Mouse (Mus musculus) midbrain, postnatal 0 days (tissue): ENCODE measurements around the gene Tmbim6. TPM values are rescaled to one million over a fixed set of nuclear protein-coding genes. Genes with fewer than 3 reads are reported as not detected.

ENCODE experiments used
- ATAC-seq: fragments of 200-750 bp; cut with Nextera tagmentation; 2 replicates; pipeline ENCODE4 v1.8.0; 2017; ENCODE audit warnings: moderate number of reproducible peaks, mild to moderate bottlenecking, moderate TSS enrichment, moderate library complexity; ENCODE audit not compliant: low FRiP score
- DNase-seq: peaks from one replicate; pipeline ENCODE4 v3.0.0-alpha.2; 2015; ENCODE audit warnings: low spot score
- H3K27ac ChIP-seq: fragments of 300-500 bp; sonication (generic); 2 replicates; pipeline ENCODE4 v1.5.1; 2014; ENCODE audit warnings: low read depth, mild to moderate bottlenecking, low read length, mixed read lengths
- H3K27me3 ChIP-seq: fragments of 300-500 bp; sonication (generic); 2 replicates; pipeline ENCODE4 v1.6.1; 2014; ENCODE audit warnings: low read length, control low read depth, mixed read lengths; ENCODE audit not compliant: insufficient read depth
- H3K36me3 ChIP-seq: fragments of 300-500 bp; sonication (generic); 2 replicates; pipeline ENCODE4 v1.6.1; 2014; ENCODE audit warnings: low read length, control low read depth, mixed read lengths; ENCODE audit not compliant: insufficient read depth
- H3K4me1 ChIP-seq: fragments of 300-500 bp; sonication (generic); 2 replicates; pipeline ENCODE4 v1.6.1; 2014; ENCODE audit warnings: mild to moderate bottlenecking, control low read depth, antibody characterized with exemption, low read length, mixed read lengths; ENCODE audit not compliant: insufficient read depth
- H3K4me2 ChIP-seq: fragments of 300-500 bp; sonication (generic); 2 replicates; pipeline ENCODE4 v1.6.1; 2014; ENCODE audit warnings: low read depth, mild to moderate bottlenecking, low read length, mixed read lengths; ENCODE audit not compliant: poor library complexity, severe bottlenecking
- H3K4me3 ChIP-seq: fragments of 300-500 bp; sonication (generic); 2 replicates; pipeline ENCODE4 v1.5.1; 2014; ENCODE audit warnings: low read depth, mild to moderate bottlenecking, low read length, moderate library complexity
- H3K9ac ChIP-seq: fragments of 300-500 bp; sonication (generic); replicated peaks from 2 replicates; pipeline ENCODE4 v1.6.1; 2014; ENCODE audit warnings: mild to moderate bottlenecking, low read length, moderate library complexity, mixed read lengths; ENCODE audit not compliant: poor library complexity, severe bottlenecking
- H3K9me3 ChIP-seq: fragments of 300-500 bp; sonication (generic); 2 replicates; pipeline ENCODE4 v1.6.1; 2016; ENCODE audit warnings: low read length, control low read depth
- CTCF ChIP-seq: IDR thresholded peaks from 2 replicates; pipeline ENCODE4 v1.5.1; 2016; ENCODE audit warnings: antibody characterized with exemption, mild to moderate bottlenecking
- WGBS: fragments of 180-500 bp; shearing (Covaris S2); extraction: QIAGEN DNeasy Blood & Tissue Kit; methylation state at CpG from one replicate; pipeline ENCODE4 v1.1.7; 2014; 5-methylcytosine and 5-hydroxymethylcytosine counted together
- polyA plus RNA-seq: library from polyadenylated mRNA; unstranded; fragments of >200 nt; fragmentation: Nextera tagmentation; extraction: Ambion mirVana; gene quantifications from 2 replicates; pipeline ENCODE4 v1.2.1, GENCODE M21; 2015
- total RNA-seq: library from RNA; depleted of rRNA; stranded (reverse); fragments of >200 nt; gene quantifications from 2 replicates; pipeline ENCODE4 v1.2.3, GENCODE M21; 2014

Tmbim6 gene
- total and polyA plus RNA-seq, 2 experiments from 2014 or later, result 327 TPM

DNA sequence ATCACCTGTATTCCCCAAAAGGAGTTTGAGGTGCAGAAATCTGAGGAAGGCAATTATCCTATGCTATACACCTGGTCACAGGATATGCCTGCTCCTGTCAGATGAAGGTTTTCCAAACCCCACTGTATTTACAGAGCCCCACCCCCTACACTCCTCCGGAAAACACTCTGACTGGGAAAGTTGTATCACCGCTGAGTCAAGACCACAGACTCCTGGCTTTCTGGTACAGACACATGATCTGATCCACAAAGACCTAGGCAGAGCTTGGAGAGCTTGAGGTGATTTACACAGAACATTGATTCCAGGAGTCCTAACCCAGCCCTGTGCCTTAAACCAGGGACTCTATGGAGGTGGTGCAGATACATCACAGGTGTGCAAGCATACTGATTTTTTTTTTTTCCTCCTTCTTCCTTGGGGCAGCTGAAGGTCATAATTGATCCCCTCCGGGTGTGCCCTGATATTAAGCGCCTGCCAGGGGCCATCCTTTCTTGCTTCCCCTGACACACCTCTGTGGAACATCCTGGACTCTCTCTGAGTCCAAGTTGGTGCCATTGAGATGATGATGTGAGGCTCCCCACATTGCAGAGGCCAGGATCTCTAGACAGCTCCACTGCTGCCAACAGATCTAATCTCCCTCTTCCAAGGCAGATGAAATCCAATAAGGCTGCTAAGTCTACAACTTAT lies 24.0 kb upstream of the Tmbim6 start:
- H3K9me3 ChIP-seq, result no peaks in the 10 kb centered on the region
- H3K4me1 ChIP-seq, result peaks cover 8% of the 10 kb centered on the region; the same call in 1 of the 2 replicates
- no peak for DNase-seq
- 72% methylated on average over 4 of the region's 4 CpGs for WGBS
- no peak for ATAC-seq
- no peak for TF ChIP-seq CTCF
- no peaks in the 10 kb centered on the region for H3K27me3 ChIP-seq
- H3K27ac ChIP-seq, result no peak overlapping the region
- H3K4me3 ChIP-seq, result peak overlapping the region; percentile 89
- H3K36me3 ChIP-seq, result no peaks in the 10 kb centered on the region
- H3K9ac ChIP-seq, result no peak overlapping the region
- H3K4me2 ChIP-seq, result peak overlapping the region; percentile 77

DNA sequence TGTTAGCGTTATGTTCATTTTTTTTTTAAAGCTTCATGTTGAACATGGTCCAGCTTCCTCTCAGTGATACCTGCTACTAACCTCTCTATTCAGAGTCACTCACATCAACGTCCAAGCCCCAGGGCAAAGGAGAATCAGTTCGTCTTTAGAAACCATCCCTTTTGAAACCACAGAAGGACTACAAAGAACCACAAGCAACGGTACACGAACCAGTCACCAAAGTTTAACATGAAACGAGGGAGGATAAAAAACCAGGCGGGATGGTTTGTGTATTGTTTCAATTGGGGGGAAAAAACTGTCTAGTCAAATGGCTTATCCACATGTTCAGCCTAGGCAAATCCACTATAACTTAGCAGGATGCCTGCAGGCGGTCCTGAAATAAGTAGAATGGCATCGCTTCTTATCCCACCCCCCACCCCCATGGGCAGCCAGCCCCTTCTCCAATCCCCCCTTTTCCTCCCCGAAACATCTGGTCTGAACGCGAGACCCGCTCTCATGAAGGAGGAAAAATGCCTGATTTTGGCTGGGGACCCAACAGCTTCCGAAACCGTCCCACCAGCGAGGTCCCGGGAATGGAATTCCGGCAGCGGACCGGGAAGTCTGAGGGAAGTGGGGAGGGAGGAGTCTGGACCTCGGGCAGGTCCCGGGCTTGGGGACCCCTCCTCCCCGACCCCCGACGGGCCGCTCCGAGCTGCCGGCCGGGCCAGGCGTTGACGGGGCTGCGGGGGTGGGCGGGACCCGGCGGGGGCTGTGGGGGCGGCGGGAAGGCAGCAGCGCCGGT lies 23.1 kb upstream of the Tmbim6 start:
- no peak for TF ChIP-seq CTCF
- DNase-seq, result peak; percentile 10
- Histone ChIP-seq H3K4me1 (peaks cover 8% of the 10 kb centered on the region; the same call in 1 of the 2 replicates), H3K9me3 (no peaks in the 10 kb centered on the region), H3K27ac (peak overlapping the region; percentile 77), H3K4me2 (peak overlapping the region; percentile 77), H3K9ac (peak overlapping the region; percentile 87), H3K4me3 (peak overlapping the region; percentile 89), H3K36me3 (no peaks in the 10 kb centered on the region), H3K27me3 (no peaks in the 10 kb centered on the region)
- no peak; the same call in 1 of the 2 replicates for ATAC-seq
- WGBS, result 3% methylated on average over 26 of the region's 39 CpGs

DNA sequence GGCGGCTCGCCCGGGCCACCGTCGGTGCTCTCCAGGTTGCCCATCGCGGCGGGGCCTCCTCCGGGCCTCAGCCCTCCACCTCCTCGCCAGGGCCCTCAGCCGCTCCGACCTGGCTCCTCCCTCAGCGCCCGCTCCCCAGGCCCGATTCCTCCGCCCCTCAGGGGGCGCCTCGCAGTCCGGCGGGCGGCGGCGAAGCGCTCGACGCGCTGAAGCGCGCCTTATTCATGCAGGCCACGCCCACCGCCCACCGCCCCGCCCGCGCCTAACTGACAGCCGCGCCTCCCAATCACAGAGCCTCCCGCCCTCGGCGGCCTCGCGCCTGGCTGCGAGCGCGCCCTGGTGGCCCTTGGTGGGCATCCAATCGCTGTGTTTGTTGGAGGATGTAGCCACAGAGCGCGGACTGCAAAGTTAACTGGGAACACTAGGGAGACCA lies 22.4 kb upstream of the Tmbim6 start, which contains the start of gene Fmnl3:
Gene Fmnl3, minus strand, starts transcription at position 224 of the 433 bp plus-strand sequence.
- peak within 1 kb of the TSS; percentile 89 for H3K4me3 ChIP-seq
- peak within 1 kb of the TSS; percentile 77 for H3K27ac ChIP-seq
- peak; percentile 96 for ATAC-seq
- peak; percentile 94 for TF ChIP-seq CTCF
- H3K27me3 ChIP-seq, result no peaks in the 10 kb centered on the region
- no peaks in the 10 kb centered on the region for H3K9me3 ChIP-seq
- H3K4me1 ChIP-seq, result peaks cover 8% of the 10 kb centered on the region; the same call in 1 of the 2 replicates
- DNase-seq, result peak; percentile 95
- no peaks in the 10 kb centered on the region for H3K36me3 ChIP-seq
- peak within 1 kb of the TSS; percentile 87 for H3K9ac ChIP-seq
- 0% methylated on average over 33 of the region's 48 CpGs for WGBS
- peak within 1 kb of the TSS; percentile 77 for H3K4me2 ChIP-seq

DNA sequence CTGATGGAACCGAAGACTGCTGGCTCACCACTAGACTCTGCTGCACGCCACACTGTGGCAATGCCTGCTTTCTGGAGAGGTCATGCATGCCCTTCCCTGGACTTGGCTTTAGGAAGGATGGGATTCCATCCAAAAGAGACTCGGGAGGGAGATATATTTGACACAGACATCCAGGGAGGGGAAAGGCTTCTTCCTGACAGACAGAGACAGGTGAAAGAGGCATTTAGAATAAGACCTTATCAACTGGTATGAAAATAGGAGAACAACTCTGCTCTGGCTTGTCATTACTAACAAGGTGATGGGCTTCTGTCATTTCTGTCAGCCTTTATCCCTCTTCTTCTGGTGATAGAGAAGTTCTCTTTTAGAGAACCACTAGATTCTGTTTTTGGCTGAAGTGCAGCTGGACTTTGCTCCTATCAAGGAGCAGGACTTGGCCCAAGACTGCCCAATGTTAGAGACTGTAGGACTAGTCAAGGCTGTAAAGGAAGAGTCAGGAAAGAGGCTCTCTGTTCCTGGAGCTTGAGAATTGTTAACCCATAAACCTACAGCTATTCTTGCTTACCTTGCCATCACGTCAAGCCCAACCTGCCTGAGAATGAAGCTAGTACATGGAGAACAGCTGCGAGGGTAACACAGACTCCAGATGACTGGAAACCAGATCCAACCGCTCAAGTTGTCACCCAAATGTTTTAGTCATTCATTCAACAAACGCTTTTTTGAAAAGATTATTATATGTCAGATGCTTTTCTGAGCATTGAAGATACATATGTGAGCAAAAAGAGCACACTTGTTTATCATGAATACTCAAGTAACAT lies 20.9 kb upstream of the Tmbim6 start:
- DNase-seq (no peak), ATAC-seq (no peak)
- Histone ChIP-seq H3K4me1 (peaks cover 8% of the 10 kb centered on the region; the same call in 1 of the 2 replicates), H3K27me3 (no peaks in the 10 kb centered on the region), H3K4me3 (no peak overlapping the region), H3K9ac (no peak overlapping the region), H3K4me2 (no peak overlapping the region), H3K9me3 (no peaks in the 10 kb centered on the region), H3K36me3 (no peaks in the 10 kb centered on the region), H3K27ac (no peak overlapping the region)
- no peak for TF ChIP-seq CTCF
- 92% methylated on average over 7 of the region's 7 CpGs for WGBS

DNA sequence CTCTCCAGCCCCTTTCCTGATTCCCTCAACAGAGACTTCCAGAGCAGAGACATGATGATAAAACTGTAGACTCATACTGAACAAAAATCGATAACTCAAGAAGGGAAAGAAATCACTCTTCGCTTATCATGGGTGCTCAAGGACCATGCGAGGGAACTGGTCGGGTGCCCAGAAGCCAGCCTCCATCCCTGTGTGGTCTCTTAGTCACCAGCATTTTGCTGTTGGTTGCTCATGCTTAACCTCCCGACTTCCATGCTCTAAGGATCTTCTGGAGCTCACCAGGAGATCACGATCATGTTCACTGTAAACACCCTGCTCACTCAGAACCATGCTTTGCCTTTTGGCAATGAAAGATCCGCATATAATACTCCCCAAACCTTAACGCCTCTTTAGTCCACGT lies 19.9 kb upstream of the Tmbim6 start:
- Histone ChIP-seq H3K9me3 (no peaks in the 10 kb centered on the region), H3K4me1 (peaks cover 8% of the 10 kb centered on the region; the same call in 1 of the 2 replicates), H3K27me3 (no peaks in the 10 kb centered on the region), H3K36me3 (no peaks in the 10 kb centered on the region), H3K9ac (no peak overlapping the region), H3K4me3 (no peak overlapping the region), H3K4me2 (no peak overlapping the region), H3K27ac (no peak overlapping the region)
- TF ChIP-seq CTCF, result no peak
- DNase-seq (no peak), ATAC-seq (no peak)
- WGBS, result 83% methylated on average over 9 of the region's 9 CpGs
